13 mouse cellular contexts compared by ENCODE assay signal in genomic region chr13:38815002-38815707, GRCm38 (mm10).
A peak's percentile ranks its signal among the peaks of the same experiment; 100 is the strongest.
DNase-seq lines count a peak whose midpoint lies in the region; ATAC-seq lines count a peak whose summit lies in the region.
"Had no signal": no experiment of that assay in that cellular context is flagged by ENCODE, and none has a peak within 500 bp of the region (broad histone marks: within the 10 kb centered on the region; RNA-seq: fewer than 3 reads in every experiment).

No protein-coding gene starts in this region.

- no peaks in the 10 kb centered on the region for H3K27me3 ChIP-seq in neural tube, embryonic 11.5 days (ENCODE audit: control insufficient read depth, insufficient read depth, low read length)
- H3K27me3 ChIP-seq in midbrain, embryonic 13.5 days, result no peaks in the 10 kb centered on the region
- no peaks in the 10 kb centered on the region for H3K27me3 ChIP-seq in intestine, embryonic 16.5 days (replicated peaks; ENCODE audit: control insufficient read depth, insufficient read depth, low read length)

- 72% methylated on average over 19 of the region's 19 CpGs for WGBS in neural tube, embryonic 11.5 days
- WGBS in midbrain, embryonic 13.5 days, result 53% methylated on average over 19 of the region's 19 CpGs
- WGBS in intestine, embryonic 16.5 days, result 82% methylated on average over 19 of the region's 19 CpGs

- no peak overlapping the region for H3K4me2 ChIP-seq in neural tube, embryonic 11.5 days (ENCODE audit: low read depth)
- no peak overlapping the region for H3K4me2 ChIP-seq in midbrain, embryonic 13.5 days (replicated peaks)
- H3K4me2 ChIP-seq in intestine, embryonic 16.5 days (ENCODE audit: low read depth, low read length), result no peak overlapping the region

- H3K36me3 ChIP-seq in neural tube, embryonic 11.5 days (ENCODE audit: control insufficient read depth, insufficient read depth, low read length), result no peaks in the 10 kb centered on the region
- H3K36me3 ChIP-seq in midbrain, embryonic 13.5 days, result no peaks in the 10 kb centered on the region
- no peaks in the 10 kb centered on the region for H3K36me3 ChIP-seq in intestine, embryonic 16.5 days (ENCODE audit: control insufficient read depth, insufficient read depth, low read length)

- DNase-seq in neural tube, embryonic 11.5 days (ENCODE audit: low spot score), result peak; percentile 31
- no peak for DNase-seq in neural tube, embryonic 10.5 days (ENCODE audit: extremely low spot score, low spot score)
- peak; percentile 80 for DNase-seq in R1 (ENCODE audit: low read depth, low spot score)
- no peak for DNase-seq in ovary, adult 18-20 months (ENCODE audit: low spot score)
- no peak for DNase-seq in adrenal gland, postnatal 14 days
- DNase-seq: gastrocnemius, postnatal 25 days; liver; lung, adult 2 months; right cerebral cortex, postnatal 25 days; thymus, adult 2 months had no signal

- 0 out of 2 replicates have a peak, but pooled peaks have one; percentile 23 for ATAC-seq in neural tube, embryonic 11.5 days (ENCODE audit: insufficient read depth, low FRiP score, low TSS enrichment)
- peak; percentile 65; the same call in 1 of the 2 replicates for ATAC-seq in midbrain, embryonic 13.5 days
- no peak for ATAC-seq in intestine, embryonic 16.5 days

- no peaks in the 10 kb centered on the region for H3K4me1 ChIP-seq in neural tube, embryonic 11.5 days (ENCODE audit: control insufficient read depth, insufficient read depth, low read length)
- peaks cover 14% of the 10 kb centered on the region for H3K4me1 ChIP-seq in midbrain, embryonic 13.5 days (replicated peaks)
- no peaks in the 10 kb centered on the region for H3K4me1 ChIP-seq in intestine, embryonic 16.5 days (ENCODE audit: control insufficient read depth, insufficient read depth, low read length)

- H3K4me3 ChIP-seq in neural tube, embryonic 11.5 days (ENCODE audit: low read depth, low read length), result no peak overlapping the region
- H3K4me3 ChIP-seq in midbrain, embryonic 13.5 days (replicated peaks), result no peak overlapping the region
- H3K4me3 ChIP-seq in intestine, embryonic 16.5 days (ENCODE audit: low read length), result no peak overlapping the region

- no peak overlapping the region for H3K9ac ChIP-seq in neural tube, embryonic 11.5 days (ENCODE audit: low read length)
- no peak overlapping the region for H3K9ac ChIP-seq in midbrain, embryonic 13.5 days (replicated peaks)
- no peak overlapping the region for H3K9ac ChIP-seq in intestine, embryonic 16.5 days (ENCODE audit: low read depth, low read length)

- H3K9me3 ChIP-seq in neural tube, embryonic 11.5 days (ENCODE audit: control insufficient read depth, low read length), result no peaks in the 10 kb centered on the region
- H3K9me3 ChIP-seq in midbrain, embryonic 13.5 days, result no peaks in the 10 kb centered on the region
- H3K9me3 ChIP-seq in intestine, embryonic 16.5 days (ENCODE audit: control insufficient read depth, low read length), result no peaks in the 10 kb centered on the region

- peak overlapping the region; percentile 56; the same call in 1 of the 2 replicates for H3K27ac ChIP-seq in neural tube, embryonic 11.5 days (ENCODE audit: low read depth, low read length)
- peak overlapping the region; percentile 36; the same call in 1 of the 2 replicates for H3K27ac ChIP-seq in midbrain, embryonic 13.5 days
- no peak overlapping the region for H3K27ac ChIP-seq in intestine, embryonic 16.5 days (ENCODE audit: low read length)
- H3K27ac ChIP-seq: macrophage had no signal

Comparison
In these comparisons a context has a peak if more than half of its experiments do, and no peak if none do; other contexts are left out.
1. DNase-seq: peak in neural tube, embryonic 11.5 days (single experiment) and R1 (single experiment); none in neural tube, embryonic 10.5 days (single experiment), ovary, adult 18-20 months (single experiment) and adrenal gland, postnatal 14 days (single experiment).